Mouse (Mus musculus): ENCODE results near the gene Nod2. TPM values are rescaled to one million over a fixed set of nuclear protein-coding genes. Genes with fewer than 3 reads are reported as not detected.

Gene Nod2
- total RNA-seq, 4 experiments from 2014 or later, result 0.62 to 1.0 (median 0.84) TPM

DNA sequence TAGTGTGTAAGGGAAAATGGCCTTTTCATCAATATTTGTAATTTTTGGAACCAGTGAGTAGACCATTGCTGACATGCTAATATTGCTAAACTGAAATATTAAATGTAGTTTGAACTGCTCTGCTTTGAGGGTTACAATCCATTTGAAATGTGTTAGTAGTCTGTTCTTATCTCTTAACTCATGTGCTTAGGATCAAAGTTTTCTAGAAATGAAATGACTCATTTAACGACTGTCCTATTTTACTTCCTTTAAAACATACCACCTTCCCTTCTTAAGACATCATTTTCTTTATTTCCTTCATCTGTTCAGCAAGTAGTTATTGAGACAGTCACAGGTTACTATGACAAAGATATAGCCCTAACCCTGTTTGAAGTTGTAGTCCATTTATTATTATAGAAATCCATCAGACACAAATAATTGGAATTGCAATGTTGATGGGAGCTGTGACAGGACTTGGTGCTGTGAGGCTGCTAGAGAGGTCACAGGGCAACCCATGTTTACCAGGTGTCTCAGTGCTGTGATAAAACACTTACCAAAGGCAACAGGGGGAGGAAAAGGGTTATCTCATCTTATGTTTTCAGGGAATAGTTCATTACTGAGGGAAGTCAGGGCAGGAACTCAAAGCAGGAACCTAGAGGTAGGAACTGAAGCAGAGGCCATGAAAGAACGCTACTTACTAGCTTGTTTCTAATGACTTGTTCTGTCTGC, 76.3 kb downstream of the Nod2 start:
- no peak for DNase-seq (ENCODE audit: low spot score in 2 of 2)

Other genes starting within 250 kb of the Nod2 start
- gene Nkd1, start 126.0 kb upstream of the Nod2 start, total RNA-seq (2022), result 10 to 100 TPM; 11.1 to 15.6 (median 14.6) TPM
- 1 to 10 TPM; 1.1 to 4.1 (median 2.3) TPM for gene Snx20, start 11.2 kb upstream of the Nod2 start, total RNA-seq (2022)
- gene Cyld, start 49.7 kb downstream of the Nod2 start, total RNA-seq (2022), result 100 to 1,000 TPM; 113 to 134 (median 127) TPM